Mouse (Mus musculus) layer of hippocampus, postnatal 36 days (tissue): ENCODE measurements around the gene Nyx. TPM values are rescaled to one million over a fixed set of nuclear protein-coding genes. Genes with fewer than 3 reads are reported as not detected.
A peak's percentile ranks its signal among the peaks of the same experiment; 100 is the strongest.
"Not testable (repeated sequence)": the region's sequence is repeated elsewhere in the genome, so short reads cannot be mapped to it uniquely, and the experiment has no call there.

Experiments used
- DNase-seq, 2 experiments: peaks; one replicate each; pipeline ENCODE4 v3.0.0; 2022
- total RNA-seq, 2 experiments: library from RNA; stranded (reverse); gene quantifications; 2 replicates each; pipeline ENCODE4 v1.2.3; 2021

The Nyx gene
- 1 to 10 TPM in 1 of 2 experiments, under 1 TPM in 1; 0.95 to 1.1 TPM for total RNA-seq

- DNase-seq, result no peak
Observed at GRCm38 (mm10) chrX:13465810-13466209, at the start of gene Nyx. Gene Nyx (plus strand): TSS chrX:13466110.

GRCm38 (mm10) chrX:13422047-13422446, 43.9 kb upstream of the Nyx start:
- no peak for DNase-seq

GRCm38 (mm10) chrX:13431421-13431820, 34.5 kb upstream of the Nyx start:
- DNase-seq, result no peak

- not testable (repeated sequence) for DNase-seq
Observed at GRCm38 (mm10) chrX:13436042-13436441, 29.9 kb upstream of the Nyx start.

- not testable (repeated sequence) for DNase-seq
Observed at GRCm38 (mm10) chrX:13456544-13456943, 9.4 kb upstream of the Nyx start.

- DNase-seq, result no peak
Observed at GRCm38 (mm10) chrX:13458766-13459165, 7.1 kb upstream of the Nyx start.

GRCm38 (mm10) chrX:13461266-13462261, 4.3 kb upstream of the Nyx start:
- peak; percentile 79 to 83 for DNase-seq

GRCm38 (mm10) chrX:13462982-13463517, 2.9 kb upstream of the Nyx start:
- no peak for DNase-seq

GRCm38 (mm10) chrX:13466681-13467080, 771 bp downstream of the Nyx start:
- peak in 1 of 2 experiments; percentile 20 for DNase-seq

- DNase-seq, result no peak
Observed at GRCm38 (mm10) chrX:13467121-13467571, 1.2 kb downstream of the Nyx start.

- peak; percentile 33 to 55 for DNase-seq
Observed at GRCm38 (mm10) chrX:13469160-13470116, 3.5 kb downstream of the Nyx start.

GRCm38 (mm10) chrX:13471925-13472324, 6.0 kb downstream of the Nyx start:
- no peak for DNase-seq

- no peak for DNase-seq
Observed at GRCm38 (mm10) chrX:13472751-13473225, 6.9 kb downstream of the Nyx start.

GRCm38 (mm10) chrX:13475382-13475781, 9.5 kb downstream of the Nyx start:
- DNase-seq, result no peak

- DNase-seq, result no peak
Observed at GRCm38 (mm10) chrX:13477596-13477995, 11.7 kb downstream of the Nyx start.

GRCm38 (mm10) chrX:13478298-13478697, 12.4 kb downstream of the Nyx start:
- DNase-seq, result no peak

- DNase-seq, result no peak
Observed at GRCm38 (mm10) chrX:13479570-13479969, 13.7 kb downstream of the Nyx start.

- DNase-seq, result no peak
Observed at GRCm38 (mm10) chrX:13482576-13482975, 16.7 kb downstream of the Nyx start.

GRCm38 (mm10) chrX:13484447-13484846, 18.5 kb downstream of the Nyx start:
- no peak for DNase-seq

- DNase-seq, result no peak
Observed at GRCm38 (mm10) chrX:13489001-13489400, 23.1 kb downstream of the Nyx start.

GRCm38 (mm10) chrX:13489761-13490160, 23.9 kb downstream of the Nyx start:
- no peak for DNase-seq

- DNase-seq, result no peak
Observed at GRCm38 (mm10) chrX:13490941-13491340, 25.0 kb downstream of the Nyx start.
